Mouse (Mus musculus) left cerebral cortex, adult 8-10 months (tissue): ENCODE results near the gene Shmt1. TPM values are rescaled to one million over a fixed set of nuclear protein-coding genes. Genes with fewer than 3 reads are reported as not detected.
"Not testable (repeated sequence)": the region's sequence is repeated elsewhere in the genome, so short reads cannot be mapped to it uniquely, and the experiment has no call there.

Source experiments
- DNase-seq, 2 experiments: peaks; one replicate each; pipeline ENCODE4 v3.0.0; 2022; ENCODE audit warnings: low spot score in 2 of 2
- total RNA-seq, 4 experiments: library from RNA; stranded (reverse); gene quantifications; 2 replicates each; pipeline ENCODE4 v1.2.4; 2022

Gene Shmt1
- total RNA-seq: 1 to 10 TPM; 4.0 to 7.1 (median 5.6) TPM

DNA sequence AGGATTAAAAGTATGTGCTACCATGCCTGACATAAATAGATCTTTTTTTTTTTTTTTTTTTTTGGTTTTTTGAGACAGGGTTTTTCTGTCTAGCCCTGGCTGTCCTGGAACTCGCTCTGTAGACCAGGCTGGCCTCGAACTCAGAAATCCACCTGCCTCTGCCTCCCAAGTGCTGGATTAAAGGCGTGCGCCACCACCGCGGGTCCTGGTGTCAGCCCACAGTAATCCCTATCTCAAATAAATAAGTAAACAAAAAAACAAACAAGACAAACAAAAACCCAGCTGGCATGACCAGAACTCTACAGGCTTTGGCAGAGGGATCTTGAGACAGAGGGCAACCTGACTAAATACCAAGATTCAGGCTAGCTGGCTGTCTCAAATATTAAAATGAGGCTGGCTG is at the start of gene Shmt1:
Gene Shmt1, minus strand, starts transcription at position 101 of the 400 bp plus-strand sequence.
- DNase-seq: not testable (repeated sequence)

DNA sequence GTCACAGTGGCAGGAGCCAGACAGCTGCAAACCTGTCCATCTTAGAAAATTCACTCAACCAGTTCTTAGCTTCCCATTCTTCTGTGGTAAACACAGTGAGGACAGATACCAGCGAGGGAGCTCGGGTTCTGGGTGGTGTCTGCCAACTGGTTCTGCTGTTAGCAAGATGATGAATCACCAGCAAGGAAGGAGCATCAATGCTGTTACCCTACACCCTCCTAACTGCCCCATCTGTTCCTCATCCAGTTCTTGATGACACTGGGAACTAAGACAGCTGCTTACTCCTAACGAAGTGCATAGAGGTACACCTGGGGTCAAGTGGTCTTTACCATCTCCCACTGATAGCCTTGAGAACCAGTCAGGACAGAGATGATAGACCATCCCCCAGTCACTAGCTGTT is 45.1 kb upstream of the Shmt1 start:
- DNase-seq: peak in 1 of 2 experiments; percentile 30

DNA sequence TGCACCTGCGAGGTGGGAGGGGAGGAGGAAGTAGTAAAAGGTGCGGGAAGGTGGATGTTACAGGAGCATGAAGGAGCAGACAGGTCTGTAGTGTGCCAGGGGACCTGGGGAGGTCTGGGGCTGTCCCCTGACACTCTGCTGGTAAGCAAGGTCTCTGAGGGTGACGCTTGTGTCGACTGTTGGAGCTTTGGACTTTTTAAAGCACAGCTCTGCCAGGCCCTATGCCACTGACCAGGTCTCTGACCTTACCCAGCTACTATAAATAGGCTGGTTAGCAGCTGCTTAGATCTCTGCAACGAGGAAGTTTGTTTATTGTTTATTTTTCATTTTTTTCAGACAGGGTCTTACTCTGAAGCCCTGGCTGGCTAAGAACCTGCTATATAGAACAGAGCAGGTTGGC is 33.9 kb upstream of the Shmt1 start:
- DNase-seq: no peak

DNA sequence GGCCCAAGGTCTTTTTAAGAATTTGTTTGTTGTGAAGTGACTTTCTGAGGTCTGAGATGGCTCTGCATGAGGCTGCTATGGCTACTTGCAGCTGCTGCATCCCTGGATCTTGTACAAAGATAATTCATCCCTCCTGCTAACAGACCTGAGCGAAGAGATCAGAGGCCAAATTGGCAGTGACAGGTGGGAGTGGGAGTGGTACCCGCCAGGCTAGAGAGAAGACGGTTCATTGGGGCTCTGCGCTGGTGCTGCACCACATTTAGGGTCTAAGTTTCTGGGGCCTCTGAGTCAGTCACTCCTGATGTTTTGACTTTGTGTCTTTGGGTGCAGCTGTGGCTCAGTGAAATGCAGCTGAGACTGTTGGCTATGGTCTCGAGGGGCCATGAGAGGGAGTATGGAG is 31.9 kb upstream of the Shmt1 start:
- no peak for DNase-seq

DNA sequence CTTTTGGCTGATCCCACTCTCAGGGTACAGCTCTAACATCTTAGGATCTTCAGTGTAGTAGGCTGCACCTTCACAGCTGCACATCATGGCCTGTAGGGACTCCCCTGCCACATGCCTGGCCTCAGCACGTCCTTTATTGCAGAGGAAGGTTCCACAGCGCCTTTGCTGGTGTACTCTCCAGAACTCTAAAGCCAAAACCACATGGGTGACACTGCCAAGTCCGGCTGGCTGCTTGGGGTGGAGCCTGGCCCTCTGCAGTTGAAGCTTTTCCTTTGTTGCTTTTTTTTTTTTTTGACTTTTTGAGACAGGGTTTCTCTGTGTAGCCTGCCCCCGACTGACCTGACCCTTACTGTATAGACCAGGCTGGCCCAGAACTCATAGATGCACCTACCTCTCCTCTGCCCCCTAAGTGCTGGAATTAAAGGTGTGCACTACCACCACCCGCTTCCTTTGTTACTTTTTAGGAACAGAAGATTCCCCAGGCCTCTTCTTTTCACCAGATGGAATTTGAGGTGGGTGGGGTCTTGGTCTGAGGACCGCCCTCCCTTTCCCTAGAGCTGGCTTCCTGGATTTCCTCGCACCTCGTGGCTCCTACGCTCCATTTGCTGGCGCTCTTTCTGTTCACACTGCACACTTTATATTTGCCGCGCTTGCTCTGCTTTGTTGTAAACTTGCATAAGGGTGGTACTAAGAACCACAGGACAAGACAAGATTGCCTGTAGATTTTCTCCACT is 30.1 kb upstream of the Shmt1 start:
- DNase-seq: no peak

DNA sequence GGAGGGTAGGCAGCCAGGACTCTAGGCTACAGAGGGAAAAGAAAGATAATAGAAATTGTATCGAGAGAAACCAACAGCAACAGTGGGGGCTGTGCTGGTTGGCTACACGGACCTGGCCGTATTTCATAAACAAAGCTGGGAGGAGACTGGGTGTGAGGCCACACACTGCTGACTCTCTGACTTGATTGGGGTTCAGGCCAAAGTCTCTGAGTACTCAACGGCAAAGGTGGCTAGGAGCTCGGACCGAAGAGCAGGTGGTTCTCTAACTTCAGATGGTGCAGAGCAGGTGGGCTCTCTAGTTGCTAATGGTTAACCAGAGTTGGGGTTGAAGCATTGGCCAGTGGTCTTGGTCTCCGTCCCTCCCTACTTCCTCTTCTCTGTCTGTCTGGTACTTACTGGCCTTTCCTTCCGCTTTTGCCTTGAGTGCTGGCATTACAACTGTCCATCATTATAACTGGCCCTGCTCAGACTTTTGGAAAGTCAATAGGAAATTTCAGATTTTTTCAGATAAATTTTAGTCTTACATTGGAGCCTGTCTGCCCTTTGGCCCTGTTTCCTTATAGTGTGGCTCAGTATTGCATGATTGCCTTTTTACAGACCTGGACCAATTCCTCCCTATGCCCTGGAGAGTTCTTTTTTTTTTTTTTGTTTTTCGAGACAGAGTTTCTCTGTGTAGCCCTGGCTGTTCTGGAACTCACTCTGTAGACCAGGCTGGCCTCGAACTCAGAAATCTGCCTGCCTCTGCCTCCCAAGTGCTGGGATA is 26.3 kb upstream of the Shmt1 start:
- no peak for DNase-seq

DNA sequence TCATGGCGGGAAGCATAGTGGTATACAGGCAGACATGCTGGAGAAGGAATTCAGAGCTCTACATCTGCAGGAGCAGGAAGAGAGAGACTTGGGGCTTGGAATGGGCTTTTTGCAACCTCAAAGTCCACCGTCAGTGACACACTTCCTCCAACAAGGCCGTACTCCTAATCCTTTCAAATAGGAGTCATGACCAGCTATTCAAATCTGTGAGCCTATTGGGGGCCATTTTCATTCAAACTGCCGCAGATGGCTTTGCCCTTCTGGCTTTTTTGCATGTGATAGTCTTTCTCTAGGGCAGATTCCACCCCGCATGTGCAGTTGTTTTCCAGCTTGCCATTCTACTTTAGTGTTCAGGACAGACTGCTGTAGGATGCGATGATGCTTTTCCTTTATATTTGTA is 25.4 kb upstream of the Shmt1 start:
- DNase-seq: no peak

DNA sequence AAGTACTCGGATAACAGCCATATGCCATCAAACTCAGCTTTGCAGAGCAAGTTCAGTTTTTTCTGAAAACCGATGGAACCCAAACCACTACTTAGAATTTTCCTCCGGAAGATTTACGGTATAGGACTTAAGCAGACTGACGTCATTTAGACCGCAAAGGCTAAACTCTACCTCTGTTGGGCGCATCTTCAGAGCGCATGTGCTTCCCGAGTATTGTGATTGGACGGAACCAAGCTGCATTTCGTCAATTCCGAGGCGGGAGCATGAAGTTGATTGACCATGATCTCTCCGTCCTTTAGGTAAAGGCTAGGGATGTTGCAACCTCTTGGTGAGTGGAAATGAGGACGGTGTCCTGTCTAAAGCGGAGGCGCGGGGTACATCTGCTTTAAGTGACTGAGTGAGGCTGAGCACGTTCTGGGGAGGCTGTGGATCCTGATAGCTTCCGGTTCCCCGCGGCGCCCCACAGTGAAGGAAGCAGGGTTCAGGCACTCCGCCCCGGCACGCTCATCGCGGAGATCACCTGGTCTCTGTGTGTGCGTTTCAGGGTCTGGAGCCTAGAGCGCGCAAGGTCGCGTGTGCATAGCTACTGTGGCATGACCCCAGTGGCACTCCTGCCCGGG is 19.0 kb upstream of the Shmt1 start, which contains the start of gene Dhrs7b:
Gene Dhrs7b, plus strand, starts transcription at position 199 of the 620 bp plus-strand sequence.
- DNase-seq: peak; percentile 77 to 91

DNA sequence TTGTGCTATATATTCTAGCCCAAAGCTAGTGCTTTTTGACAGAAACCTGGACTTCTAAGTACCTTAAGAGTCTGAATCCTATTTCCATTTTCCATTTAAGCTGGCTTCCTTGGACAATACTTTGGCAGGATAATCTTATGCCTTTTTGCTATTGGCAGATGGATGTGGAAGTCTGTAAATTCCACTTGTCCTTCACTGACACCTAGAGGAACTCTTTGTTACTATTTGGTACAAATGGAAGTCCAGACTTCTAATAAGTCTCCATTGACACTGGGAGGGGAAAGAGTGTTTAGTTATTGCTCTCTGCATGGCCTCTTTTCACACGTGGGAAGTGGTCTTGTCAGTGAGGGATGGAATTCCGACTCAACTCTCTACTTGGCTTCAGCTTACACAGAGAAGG is 17.4 kb upstream of the Shmt1 start:
- no peak for DNase-seq

DNA sequence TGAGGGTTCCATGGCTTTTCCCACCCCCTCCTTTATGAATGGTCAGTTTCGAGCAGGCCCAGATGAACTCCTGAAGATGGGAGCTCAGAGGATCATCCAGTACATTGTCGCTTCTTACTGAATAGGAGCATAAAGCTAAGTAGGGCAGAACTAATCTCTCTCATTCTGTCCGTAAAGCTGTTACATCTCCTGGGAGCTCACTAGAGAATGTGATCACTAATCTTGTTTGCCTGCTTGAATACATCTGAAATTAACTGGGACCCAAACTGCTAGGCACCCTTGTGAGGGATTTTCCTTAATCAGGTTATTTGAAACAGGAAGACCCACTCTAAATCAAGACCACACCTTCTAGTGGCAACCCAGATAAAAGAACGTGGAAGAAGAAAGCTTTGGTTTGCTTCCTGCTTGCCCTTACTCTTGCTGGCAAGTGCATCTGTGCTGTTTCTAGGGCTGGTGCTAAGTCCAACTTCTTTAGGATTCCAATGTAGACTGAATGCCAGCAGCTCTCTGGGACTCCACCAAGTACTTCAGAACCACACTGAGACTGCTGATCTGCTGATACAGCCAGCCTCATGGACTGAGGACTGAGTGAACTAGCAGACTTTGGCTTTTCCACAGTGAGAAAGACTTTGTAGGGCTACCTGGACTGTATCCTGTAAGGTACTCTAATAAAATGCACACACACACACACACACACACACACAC is 15.9 kb upstream of the Shmt1 start:
- DNase-seq: no peak

DNA sequence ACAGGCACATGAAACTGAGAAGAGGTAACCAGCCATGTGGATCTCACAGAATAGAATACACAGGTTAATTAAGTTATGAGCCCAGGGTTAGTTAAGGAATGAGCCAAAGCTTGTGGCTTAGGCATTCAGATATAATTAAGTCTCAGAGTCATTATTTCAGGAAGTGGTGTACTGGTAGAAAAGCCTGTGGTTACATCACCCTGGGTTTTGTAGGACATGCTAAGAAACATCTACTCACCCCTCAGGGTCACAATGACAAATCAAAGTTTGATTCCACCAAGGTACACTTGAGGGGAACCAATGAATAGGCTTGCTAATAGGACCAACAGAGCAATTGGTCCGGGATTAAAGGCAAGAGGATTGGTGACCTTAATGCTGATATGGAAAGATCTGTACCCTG is 15.2 kb upstream of the Shmt1 start:
- DNase-seq: no peak

DNA sequence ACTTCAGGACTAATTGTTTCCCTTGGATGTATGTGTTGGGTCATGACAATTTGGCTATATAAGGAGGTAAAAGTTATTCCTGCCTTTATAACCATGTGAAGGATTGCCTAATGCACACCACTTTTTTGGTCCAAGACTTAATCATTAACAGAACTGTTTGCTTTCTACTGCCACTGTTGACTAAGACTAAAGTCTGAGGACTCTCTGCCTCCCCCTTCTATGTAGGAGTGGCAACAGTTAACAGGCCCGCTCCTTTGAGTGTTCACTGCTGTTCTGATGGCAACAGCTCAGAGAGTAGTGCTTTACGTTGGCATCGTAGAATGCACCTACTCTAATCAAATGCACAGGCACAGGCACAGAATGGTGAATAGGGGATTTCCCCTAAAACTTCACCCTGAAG is 13.7 kb upstream of the Shmt1 start:
- no peak for DNase-seq

DNA sequence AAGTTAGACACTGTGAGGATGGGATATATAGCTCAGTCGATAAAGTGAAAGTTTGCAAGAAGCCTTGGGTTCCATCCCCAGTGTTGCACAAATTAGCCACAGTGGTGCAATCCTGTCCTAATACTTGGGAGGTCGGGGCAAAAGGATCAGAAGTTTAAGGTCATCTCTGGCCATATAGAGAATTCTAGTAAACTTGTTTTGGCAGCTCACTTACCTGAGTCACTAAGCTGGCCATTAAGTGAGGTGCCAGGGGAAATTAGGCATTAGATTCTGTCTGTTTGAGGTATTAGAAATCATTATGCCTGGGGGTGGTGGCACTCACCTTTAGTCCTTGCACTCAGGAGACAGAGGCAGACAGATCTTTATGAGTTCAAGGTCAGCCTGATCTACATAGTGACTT is 12.3 kb upstream of the Shmt1 start:
- DNase-seq: no peak

DNA sequence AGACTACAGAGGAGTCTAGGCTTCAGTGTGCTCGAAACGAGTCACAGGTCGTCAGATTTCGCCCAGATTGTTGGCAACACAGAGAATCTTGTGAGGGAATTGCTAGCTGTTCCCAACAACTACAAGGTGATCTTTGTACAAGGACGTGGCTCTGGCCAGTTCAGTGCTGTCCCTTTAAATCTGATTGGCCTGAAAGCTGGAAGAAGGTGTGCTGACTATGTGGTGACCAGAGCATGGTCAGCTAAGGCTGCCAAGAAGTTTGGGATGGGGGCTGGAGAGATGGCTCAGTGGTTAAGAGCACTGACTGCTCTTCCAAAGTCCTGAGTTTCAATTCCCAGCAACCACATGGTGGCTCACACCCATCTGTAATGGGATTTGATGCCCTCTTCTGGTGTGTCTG is 4.9 kb upstream of the Shmt1 start:
- DNase-seq: no peak

DNA sequence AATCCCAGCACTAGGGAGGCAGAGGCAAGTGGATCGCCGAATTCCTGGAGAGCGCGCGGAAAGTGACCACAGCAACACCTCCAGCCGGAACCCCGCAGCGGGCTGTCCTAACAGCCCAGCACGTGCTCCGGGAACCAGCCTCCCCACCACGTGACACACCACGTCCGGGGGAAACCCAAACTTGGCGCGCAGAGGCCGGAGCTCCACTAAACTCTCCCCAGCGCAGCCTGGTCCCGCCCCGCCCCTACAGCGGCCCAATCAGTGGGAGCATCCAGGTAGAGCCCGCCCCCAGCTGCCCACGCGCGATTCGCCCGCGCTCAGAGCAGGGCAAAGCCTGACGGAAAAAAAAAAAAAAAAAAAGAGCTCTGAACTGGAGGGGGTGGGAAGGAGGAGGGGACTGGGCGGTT is 461 bp downstream of the Shmt1 start:
- DNase-seq: peak; percentile 67 to 89

DNA sequence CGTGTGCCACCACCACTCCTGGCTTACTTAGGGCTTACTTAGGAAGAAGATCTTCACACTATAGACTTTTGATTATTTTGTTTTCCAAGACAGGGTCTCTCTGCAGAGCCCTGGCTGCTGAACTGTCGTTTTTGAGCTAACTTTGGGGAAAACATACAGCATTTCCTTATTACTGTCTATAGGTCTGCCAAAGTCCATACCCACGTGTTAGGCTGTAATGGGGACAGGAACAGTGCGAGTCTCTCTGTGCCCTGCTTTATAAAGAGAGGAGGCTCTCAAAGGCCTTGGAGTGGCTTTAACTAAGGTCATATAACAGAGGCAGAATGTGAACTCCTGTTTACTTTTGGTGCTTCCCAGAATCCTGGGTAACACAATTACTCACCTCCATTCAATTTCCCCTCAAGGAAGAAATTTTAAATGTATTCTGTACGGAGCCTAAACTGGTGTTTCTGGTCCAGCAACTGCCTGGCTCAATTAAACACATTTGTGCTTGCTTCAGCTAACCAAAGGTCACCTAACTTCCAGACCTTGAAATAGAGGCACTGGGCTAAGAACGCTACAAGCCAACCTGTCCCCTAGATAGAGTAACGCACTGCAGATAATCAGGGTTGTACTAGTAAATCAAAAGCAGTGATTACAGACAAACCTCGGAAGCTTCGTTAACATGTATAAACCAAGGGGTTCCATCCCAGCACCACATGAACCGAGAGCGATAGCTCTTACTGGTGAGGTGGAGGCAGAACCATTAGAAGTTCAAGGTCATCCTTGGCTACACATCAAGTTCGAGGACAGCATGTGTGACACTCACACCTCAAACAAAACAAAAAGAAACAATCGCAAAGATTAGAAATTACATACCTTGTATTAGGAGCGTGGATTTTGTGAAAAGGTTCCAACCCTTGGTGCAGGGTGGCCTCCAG is 1.2 kb downstream of the Shmt1 start:
- DNase-seq: no peak

DNA sequence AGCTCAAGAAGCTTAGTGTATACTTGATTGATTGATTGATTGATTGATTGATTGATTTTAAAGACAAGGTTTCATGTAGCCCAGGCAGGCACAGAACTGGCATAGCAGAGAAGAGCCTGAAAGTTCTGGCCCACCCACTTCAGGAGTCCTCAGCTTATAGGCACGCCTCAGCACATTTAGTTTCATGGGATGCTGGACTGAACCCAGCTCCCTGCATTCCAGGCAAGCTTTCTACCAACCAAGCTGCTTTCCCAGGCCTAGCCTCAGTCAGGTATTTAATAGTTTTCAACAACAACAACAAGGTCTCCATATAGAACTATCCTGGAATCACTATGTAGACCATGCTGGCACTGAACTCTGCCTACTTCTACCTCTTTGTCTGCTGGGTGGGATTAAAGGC is 2.0 kb downstream of the Shmt1 start:
- DNase-seq: no peak

DNA sequence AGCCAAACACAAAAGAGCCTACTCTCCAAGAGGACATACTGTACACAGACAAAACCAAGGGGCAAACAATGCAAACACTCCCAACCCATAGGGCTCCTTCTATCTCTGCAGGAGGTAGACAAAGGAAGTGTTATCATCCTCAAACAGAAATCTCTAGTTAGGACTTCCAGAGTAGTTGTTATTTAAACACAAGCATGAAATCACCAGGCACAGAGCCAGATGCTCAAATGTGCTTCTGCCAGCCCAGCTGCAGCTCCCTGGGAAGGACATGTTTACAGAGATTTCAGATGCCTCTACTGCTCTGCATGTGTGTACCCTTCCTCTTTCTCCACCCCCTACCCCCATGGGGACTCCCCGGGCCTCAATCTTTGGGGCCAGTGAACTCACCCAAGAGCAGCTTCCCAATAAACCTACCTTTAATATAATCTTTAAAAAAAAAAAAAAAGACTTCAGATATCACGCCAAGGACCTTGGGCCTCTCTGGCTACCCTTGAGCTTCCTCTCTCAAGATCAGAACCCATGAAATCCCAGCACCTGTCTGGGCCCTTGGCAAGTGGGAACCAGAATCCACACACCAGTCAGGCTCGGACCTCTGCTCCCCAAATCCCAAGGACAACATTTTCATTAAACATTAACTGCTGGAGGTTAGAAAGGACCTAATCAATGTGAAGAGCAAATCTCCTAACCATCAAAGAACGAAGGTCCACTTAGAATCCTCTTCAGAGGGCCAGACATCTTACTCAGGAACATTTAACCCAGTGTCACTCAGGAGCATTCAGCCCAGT is 3.0 kb downstream of the Shmt1 start:
- DNase-seq: no peak

DNA sequence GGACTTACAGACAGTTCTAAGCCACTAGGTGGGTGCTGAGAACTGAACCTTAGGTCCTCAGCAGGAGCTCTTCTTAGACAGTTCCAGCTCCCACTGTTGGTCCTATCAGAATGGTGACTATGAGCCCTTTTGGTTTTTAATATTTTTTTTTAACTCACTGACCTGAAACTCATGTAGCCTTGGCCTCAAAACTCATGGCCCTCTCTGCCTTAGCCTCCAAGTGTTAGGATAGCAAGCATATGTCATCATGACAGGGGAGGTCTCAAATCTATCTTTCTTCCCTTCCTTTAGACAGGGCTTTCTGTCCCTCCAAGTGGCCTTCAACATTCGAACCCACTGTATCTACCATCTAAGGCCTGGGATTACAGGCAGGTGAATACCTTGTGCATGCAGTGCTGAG is 10.6 kb downstream of the Shmt1 start:
- no peak for DNase-seq

DNA sequence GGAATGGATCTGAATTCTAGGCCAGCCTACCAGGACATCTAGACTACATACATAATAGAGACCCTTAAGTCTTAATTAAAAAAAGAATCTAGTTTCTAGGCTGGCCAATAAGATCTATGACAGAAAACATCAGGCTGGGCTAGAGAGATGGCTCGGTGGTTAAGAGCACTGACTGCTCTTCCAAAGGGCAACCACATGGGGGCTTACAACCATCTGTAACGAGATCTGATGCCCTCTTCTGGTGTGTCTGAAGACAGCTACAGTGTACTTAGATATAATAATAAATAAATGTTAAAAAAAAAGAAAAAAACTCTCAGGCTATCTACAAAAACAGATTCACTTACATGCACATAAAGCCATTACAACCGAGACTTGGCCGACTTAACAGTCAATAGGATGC is 11.5 kb downstream of the Shmt1 start:
- DNase-seq: no peak
